Mouse (Mus musculus): ENCODE results near the gene Ccna2.
"Not testable (repeated sequence)": the region's sequence is repeated elsewhere in the genome, so short reads cannot be mapped to it uniquely, and the experiment has no call there.

The Ccna2 gene

DNA sequence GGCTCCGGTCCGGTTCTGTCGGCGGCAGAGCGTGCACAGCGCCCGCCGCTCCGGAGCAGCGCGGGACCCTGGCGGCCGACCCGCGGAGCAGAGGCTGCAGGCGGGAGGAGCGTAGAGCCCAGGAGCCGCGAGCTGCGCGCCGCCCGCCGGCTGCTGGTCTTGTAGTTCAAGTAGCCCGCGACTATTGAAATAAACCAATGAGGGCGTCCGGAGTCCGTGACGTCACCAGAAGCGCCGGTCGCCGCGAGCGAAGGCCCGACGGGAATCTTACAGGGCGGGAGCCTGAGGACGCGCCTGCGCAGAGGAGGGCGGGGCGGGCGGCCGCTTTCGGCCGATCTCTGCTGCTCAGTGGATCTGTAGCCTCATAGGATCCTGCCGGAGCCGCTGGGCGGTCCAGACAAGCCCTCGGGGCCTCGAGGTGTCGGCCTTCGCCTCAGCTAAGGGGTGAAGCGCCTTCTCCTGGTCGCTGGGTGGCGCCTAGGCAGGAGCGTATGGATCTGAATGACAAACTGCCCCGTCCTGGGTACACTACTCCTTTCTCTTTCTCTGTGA lies at the start of gene Ccna2:
Gene Ccna2 (minus strand): TSS at position 324 of the 552 bp plus-strand sequence.
- peak; percentile 99 for DNase-seq (ENCODE audit: low read depth, low spot score)

DNA sequence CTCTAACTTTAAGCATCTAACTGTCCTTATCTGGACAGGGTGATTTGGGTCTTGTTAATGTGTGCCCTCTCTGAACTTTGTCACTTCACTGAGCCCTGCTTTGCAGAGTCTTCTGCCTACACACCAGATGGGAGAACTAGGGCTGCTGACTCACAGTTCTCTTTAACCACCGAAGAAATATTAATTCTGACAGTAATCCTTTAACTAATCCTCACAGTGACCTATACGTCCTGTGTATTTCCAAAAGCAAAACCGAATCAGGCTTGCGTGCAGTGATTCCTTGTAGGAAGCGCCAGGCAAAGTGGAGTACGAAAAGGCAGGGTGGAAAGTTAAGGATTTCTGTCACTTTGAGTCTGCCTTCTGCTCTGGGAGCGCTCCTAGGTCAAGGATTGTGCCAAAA lies 46.2 kb upstream of the Ccna2 start:
- DNase-seq (ENCODE audit: low read depth, low spot score), result no peak

DNA sequence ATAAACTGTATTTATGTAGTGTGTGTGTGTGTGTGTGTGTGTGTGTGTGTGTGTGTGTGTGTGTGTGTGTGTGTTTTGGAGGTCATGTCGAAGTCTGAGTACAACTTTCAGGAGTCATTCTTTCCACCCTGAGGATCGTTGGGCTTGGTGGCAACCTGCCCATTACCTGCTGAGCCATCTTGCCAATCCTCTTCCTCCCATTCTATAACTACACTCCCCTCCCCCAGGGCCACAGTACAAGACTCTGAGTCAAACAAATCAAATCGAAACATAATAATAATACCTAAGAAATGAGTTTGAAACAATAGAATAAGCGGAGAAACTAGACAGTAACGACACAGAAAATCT lies 41.9 kb upstream of the Ccna2 start:
- no peak for DNase-seq (ENCODE audit: low read depth, low spot score)

DNA sequence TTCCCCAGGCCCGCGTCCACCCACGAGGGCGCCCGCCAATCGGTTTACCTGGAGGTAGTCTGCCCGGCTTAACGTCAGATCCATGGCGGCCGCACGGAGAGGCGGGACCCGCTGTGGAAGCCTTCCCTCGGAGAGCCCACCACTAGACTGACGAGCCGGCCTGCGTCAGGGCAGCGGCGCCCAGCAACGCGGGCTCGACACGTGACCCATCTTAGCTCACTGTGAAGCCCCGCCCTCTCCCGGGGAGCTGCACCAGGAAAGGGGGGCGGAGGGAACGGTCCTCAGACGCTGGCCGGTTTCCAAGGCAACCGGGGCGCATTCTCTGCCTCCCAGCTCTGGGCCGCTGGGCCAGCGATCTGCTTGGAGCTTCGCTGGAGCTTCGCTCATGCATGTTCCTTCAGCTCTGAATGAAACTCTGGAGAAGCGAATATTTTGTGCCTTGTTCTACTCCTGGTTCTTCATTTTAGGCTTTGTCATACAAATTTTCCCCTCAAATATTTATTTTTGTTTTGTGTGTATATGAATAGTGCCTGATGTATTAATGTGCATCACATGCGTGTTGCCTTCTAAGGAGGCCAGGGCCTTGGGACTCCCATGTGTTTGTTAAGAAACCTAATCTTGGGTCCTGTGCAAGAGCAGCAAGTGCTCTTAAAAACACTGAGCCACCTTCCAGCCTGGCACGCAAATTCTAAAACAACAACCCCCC lies 41.4 kb upstream of the Ccna2 start, which contains the start of gene Bbs7:
Gene Bbs7 (minus strand): TSS at position 276 of the 706 bp plus-strand sequence.
- peak; percentile 97 for DNase-seq (ENCODE audit: low read depth, low spot score)

DNA sequence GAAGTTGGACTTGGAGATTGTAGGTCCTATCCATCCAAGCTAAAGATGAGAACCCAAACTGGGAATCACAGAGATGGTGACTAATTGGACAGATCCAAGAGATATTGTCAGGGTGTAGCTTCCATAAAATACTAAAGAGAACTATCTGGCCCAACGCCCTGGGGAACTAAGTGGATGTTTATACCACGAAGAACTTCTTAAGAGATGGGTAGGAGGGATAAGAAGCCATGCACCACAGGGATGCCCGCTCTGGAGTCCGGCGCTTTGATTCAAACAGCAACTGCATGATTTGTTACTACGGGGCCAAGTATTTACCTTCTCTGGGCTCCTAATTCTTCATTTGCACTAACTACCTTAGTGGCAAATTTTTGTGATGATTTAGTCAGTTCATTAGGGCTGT lies 40.7 kb upstream of the Ccna2 start:
- DNase-seq (ENCODE audit: low read depth, low spot score), result no peak

DNA sequence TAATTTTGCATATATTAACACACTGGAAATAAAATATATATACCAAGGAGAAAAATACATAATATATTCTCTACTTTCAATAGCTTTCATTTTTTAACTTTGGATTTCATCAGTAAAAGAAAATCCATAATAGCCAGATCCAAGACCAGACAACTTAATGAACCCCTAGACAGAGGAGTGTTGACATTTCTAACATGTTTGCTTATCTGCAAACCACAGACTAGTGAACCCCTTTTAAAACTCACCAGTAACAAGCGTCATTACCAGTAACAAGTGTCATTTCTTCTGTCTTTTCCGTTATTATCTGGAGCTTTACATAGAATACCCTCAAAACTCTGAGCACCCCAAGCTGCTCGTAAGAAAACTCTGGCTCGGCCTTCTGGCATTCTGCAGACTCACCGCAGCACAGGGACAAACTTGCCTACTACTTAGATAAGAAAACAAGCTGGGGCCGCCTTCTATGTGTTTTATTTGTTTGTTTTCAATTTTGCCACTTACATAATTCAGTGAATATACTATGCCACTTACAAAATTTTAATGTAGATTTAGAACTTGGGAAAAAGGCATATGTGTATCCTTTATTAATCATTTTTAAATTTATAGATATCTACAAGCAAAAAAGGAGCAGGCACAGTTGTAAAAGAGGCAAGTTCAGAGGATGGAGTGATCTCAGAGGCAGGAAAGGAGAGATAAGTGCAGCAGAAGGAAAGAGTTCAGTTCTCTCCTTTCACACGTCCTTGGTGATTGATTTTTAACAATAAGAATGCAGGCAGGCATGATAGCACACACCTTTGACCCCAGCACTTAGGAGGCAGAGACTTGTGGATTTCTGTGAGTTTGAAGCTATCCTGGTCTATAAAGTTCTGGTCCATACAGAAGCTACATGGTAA lies 34.2 kb upstream of the Ccna2 start:
- DNase-seq (ENCODE audit: low read depth, low spot score), result no peak

DNA sequence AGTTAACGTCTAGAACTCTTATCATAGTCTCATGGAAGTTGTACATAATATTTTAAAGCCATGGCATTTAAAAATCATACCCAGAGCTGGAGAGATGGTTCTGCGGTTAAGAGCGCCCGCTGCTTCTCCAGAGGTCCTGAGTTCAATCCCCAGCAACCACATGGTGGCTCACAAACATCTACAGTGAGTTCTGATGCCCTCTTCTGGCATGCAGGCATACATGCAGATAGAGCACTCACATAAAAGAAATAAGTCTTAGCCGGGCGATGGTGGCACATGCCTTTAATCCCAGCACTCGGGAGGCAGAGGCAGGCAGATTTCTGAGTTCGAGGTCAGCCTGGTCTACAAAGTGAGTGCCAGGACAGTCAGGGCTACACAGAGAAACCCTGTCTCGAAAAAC lies 27.8 kb upstream of the Ccna2 start:
- not testable (repeated sequence) for DNase-seq (ENCODE audit: low read depth, low spot score)

DNA sequence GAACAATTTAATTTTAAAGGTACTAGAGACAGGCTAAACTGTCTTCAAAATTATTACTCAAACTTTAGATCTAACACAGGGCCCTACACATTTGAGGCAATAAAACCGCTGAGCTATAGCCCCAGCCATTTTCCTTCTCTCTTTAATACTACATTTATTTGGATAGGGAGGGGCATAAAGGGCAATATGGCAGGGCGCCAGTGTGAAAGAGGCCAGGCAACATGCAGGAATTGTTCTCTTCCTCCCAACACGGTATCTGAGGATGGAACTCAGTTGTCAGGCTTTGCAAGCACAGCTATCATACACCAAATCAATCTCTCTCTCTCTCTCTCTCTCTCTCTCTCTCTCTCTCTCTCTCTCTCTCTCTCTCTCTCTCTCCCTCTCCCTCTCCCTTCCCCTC lies 26.9 kb upstream of the Ccna2 start:
- DNase-seq (ENCODE audit: low read depth, low spot score), result no peak

DNA sequence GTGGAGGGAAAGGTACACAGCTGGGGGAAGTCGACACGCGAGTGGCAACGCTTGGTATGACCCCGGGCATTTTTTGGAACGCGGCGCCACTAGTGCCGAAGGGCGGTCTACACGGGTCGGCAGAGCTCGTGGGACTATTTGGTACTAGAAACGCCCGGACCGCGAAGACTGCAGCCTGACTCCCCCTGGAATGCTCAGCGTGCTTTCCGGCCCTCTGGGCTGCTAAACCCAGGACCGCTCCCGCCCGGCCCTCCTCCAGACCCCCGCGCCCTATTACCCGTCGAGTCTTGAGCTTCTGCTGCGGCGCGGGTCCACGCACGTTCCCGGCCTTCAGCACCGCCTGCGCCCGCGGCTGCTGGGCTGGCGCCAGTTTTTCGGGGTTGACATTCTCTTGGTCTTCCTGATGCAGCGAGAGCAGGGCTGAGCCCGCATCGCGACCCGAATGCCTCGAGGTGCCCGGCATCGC lies 556 bp downstream of the Ccna2 start:
- DNase-seq (ENCODE audit: low read depth, low spot score), result peak; percentile 47

DNA sequence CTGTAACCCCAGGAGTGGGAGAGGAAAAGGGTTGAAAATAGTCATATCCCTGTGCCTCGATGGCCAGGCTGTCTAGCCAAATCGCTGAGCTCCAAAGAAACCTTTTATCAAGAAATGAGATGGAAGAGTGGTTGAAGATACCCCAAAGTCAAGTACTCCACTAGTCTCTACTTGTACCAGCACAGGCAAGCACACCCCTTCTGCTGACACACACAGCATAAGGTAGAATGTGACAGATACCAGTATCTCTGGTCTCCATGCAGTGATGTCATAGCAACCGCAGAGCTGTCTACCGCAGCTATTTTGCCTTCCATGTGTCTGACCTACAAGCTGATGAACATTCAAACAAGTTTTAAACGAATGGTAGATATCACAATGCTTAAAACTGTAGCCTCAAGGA lies 2.1 kb downstream of the Ccna2 start:
- DNase-seq (ENCODE audit: low read depth, low spot score), result no peak

DNA sequence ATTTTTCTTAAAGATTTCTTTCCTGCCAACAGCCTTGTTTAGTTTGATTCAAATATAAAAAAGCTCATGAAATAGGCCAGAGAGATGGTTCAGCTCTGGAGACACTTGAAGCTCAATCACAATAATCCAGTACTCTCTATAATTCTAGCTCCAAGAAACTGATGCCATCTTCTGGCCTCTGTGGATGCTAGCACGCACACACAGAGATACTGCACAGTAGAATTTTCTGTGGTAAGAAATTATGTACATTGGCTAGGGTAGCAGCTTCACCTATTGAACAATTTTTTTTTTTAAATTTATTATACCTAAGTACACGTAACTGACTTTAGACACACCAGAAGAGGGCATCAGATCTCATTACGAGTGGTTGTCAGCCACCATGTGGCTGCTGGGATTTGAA lies 8.3 kb downstream of the Ccna2 start:
- DNase-seq (ENCODE audit: low read depth, low spot score), result no peak

DNA sequence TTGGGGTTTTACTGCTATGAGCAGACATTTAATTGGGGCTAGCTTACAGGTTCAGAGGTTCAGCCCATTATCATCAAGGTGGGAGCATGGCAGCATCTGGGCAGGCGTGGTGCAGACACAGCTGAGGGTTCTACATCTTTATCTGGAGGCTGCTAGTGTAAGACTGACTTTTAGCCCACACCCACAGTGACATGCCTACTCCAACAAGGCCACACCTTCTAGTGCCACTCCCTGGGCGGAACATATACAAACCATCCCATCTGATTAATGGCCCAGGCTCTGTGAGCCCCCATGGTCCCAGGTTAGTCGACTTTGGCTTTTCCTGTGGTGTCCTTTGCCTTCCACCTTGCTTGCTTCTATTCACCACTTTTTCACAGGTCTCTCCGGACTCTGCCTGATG lies 12.3 kb downstream of the Ccna2 start:
- no peak for DNase-seq (ENCODE audit: low read depth, low spot score)

DNA sequence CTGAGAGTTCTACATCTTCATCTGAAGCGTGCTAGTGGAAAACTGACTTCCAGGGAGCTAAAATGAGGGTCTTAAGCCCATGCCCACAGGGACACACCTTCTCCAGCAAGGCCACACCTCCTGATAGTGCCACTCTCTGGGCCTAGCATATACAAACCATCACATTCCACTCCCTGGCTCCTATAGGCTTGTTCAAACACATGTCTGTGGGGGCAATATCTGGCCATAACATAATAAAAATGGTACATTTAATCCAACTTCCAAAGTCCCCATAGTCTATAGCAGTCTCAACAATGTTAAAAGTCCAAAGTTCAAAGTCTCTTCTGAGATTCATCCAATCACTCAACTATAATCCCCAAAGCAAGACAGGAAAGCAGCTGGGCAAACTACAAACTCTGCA lies 14.3 kb downstream of the Ccna2 start:
- DNase-seq (ENCODE audit: low read depth, low spot score), result no peak

DNA sequence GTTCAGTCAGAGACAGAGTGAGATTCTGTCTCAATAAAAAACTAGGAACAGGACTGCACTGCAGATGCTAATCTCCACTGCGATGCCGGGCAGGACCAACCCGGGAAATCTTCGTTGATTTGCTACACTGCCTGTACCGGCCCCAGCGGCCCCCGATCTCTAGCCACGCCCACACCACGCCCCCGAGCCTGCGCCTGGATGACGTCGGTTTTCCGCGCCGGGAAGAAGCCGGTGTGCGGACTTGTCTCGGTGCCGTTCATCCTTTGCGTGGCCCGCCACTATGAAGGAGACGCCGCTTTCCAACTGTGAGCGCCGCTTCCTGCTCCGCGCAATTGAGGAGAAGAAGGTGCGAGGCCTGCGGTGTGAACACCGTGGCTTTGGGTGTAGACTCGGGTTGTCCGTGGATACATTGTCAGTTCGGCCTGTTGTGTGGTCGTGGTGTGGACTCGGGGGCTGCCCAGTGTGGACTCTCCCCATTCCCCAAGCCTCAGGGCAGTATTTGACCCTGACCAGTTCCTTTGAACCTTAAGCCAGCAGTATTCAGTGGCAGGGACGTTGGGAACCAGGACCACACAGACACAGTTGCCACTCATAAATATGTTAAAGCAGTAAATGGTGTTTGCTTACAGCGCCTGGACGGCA lies 19.4 kb downstream of the Ccna2 start, which contains the start of gene Exosc9:
Gene Exosc9 (plus strand): TSS at position 201 of the 642 bp plus-strand sequence.
- DNase-seq (ENCODE audit: low read depth, low spot score), result peak; percentile 91

DNA sequence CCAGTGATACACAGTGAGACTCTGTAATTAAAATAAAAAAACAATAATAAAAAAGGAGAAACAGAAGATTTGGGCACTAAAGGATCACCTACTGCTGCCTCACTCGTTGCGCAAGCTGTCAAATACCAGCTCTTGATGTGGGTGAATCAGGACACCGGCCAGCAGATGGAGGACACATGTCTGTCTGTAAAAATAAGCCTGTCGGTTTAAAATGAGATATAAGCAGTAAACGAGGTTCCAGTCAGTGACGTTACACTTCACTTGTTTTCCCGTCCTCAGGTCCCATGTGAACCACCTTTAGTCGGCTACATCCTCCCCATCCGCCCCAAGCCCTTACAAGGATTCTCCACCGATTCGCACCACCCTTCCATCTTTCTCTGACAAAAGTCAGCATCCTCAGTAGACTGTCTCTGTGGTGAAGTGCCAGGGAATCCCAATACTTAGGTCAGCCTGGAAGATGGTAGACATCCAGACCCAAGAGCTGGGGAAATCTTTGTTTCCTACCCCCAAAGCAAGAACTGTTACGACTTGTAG lies 20.0 kb downstream of the Ccna2 start:
- DNase-seq (ENCODE audit: low read depth, low spot score), result no peak

DNA sequence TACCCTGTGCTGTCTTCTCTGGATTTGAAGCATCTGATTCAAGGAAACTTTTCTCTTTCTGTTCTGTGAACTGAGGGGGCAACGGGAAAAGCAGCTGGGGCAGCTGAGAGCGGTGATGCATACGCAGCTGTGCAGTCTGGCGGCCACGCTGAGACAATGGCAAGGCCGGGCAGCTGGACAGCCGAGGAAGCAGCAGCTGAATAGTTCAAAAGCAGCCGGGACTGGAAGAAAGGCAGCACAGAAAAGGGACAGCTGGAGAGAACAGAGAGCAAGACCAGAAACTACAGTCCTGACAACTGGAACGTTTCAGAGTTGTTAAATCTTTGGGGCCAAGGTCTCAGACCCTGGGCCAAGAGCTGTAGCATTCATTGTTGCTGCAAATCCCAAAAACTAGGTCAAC lies 20.6 kb downstream of the Ccna2 start:
- DNase-seq (ENCODE audit: low read depth, low spot score), result peak; percentile 66

DNA sequence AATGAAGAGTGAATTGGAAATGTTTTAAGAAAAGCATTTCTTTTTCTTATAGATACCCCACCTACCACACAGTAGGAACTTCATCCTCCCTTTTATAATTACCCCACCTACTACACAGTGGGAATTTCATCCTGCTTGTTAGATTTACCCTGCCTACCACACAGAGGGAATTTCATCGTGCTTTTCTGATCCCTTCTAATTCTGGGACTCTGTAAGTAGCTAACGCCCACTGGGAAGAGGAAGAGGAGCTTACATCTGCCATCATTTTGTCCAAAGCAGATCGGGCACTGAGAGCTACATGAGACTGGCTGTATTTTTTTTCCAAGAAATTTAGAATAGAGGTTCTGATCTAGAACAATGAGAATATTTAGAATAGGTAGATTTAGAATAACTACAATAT lies 27.0 kb downstream of the Ccna2 start:
- no peak for DNase-seq (ENCODE audit: low read depth, low spot score)

DNA sequence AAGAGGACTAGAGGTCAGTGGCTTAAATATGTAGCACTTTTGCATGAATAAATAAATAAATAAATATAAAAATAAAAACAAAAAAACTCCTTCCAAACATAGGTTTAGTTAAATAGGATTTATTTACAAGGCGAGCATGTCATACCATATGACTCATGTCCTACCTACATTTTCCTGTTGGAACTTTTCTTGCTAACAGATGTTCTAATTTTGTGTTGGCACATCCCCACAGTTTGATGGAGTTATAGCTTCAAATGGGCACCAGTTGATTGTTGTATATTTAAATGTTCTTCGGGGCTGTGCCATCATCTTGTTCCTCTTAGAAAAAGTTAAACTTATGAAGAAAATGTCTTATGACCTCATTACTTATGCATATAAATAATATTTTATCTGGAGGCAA lies 30.6 kb downstream of the Ccna2 start:
- DNase-seq (ENCODE audit: low read depth, low spot score), result no peak

DNA sequence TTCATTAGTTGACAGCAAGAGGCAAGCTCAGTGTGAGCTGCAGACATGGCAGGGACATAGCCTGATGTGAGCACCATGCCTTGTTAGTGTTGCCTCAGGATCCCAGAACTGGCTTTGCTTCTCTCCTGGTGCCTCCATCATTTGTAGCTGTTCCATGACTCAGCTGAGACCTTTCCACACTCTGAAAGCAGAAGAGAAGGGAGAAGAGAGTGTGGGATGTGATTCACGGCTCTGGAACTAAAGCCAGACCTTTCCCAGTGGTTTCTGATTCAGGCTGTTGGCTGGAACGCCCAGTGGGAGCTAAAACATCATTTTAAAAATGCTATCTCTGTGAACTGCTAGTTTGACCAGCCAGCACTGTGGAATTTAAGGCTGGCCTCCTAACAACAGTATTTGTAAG lies 31.2 kb downstream of the Ccna2 start:
- no peak for DNase-seq (ENCODE audit: low read depth, low spot score)

DNA sequence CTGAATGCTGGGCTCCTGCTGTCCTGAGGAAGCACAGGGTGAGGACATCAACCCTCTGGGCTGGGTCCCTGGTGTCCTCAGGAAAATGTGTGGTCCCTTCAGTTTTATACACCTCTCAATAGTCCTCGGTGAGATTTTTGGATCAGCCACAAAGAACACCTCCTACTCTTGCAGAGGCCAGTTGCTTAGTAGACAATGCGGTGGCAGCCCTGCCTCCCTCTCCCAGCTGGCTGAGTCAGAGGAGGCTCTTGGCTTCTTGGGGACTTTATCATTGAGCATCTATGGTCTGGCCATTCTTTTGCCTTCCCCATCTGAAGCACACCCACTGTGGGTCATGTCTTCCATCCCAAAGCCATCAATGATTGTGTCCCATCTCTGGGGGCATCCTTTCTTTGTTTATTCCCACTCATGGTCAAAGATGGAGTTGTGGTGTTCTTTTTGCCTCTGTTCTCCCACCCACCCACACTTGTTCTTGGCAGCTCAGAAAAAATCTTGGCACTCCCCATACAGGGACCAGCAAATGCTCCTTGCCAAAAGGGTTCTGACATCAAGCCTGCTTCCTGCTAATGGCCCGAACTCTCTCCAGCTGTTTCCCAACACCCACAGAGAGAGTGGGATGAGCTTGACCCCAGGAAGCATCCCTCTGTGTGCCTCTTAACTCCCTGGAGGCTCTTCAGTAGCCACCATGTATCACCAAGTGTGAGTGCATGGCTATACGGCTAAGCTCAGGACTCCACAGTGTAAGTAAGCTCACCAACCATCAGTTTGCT lies 34.1 kb downstream of the Ccna2 start:
- DNase-seq (ENCODE audit: low read depth, low spot score), result no peak

DNA sequence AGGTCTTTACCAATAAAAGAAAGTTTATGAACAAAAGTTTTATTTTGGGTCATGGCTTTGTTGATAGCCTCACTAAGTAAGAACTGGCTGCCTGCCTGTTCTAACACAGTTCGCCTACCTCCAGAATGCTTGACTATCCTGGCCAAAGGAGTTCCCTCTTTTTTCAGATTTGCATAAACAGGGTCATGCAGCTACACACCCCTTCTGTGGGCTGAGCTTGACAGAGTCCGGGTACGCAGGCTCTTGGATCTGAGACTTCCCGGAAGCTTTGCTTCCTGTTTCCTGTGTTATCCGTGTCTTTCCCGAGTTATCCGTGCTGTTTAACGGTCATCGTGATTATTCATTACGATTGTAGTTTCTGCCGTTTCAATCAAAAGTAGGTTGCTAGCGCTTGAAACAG lies 35.9 kb downstream of the Ccna2 start:
- no peak for DNase-seq (ENCODE audit: low read depth, low spot score)
